Mouse (Mus musculus) testis, postnatal 14 days (tissue): Measurements from ENCODE around the gene Ankrd54.
A peak's percentile ranks its signal among the peaks of the same experiment; 100 is the strongest.
"Not testable (repeated sequence)": the region's sequence is repeated elsewhere in the genome, so short reads cannot be mapped to it uniquely, and the experiment has no call there.

Experiments used
- DNase-seq: peaks from one replicate; pipeline ENCODE4 v3.0.0; 2021; ENCODE audit warnings: low spot score

Gene Ankrd54

DNA sequence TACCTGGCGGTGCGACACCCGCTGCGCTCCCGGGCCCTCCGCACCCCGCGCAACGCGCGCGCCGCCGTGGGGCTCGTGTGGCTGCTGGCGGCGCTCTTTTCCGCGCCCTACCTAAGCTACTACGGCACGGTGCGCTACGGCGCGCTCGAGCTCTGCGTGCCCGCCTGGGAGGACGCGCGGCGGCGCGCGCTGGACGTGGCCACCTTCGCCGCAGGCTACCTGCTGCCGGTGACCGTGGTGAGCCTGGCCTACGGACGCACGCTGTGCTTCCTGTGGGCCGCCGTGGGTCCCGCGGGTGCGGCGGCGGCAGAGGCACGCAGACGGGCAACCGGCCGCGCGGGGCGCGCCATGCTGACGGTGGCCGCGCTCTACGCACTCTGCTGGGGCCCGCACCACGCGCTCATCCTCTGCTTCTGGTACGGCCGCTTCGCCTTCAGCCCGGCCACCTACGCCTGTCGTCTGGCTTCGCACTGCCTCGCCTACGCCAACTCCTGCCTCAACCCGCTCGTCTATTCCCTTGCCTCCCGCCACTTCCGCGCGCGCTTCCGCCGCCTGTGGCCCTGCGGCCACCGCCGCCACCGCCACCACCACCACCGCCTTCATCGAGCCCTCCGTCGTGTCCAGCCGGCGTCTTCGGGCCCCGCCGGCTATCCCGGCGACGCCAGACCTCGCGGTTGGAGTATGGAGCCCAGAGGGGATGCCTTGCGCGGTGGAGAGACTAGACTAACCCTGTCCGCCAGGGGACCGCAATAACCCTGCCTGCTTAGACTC lies 19.8 kb downstream of the Ankrd54 start:
- DNase-seq, result no peak

DNA sequence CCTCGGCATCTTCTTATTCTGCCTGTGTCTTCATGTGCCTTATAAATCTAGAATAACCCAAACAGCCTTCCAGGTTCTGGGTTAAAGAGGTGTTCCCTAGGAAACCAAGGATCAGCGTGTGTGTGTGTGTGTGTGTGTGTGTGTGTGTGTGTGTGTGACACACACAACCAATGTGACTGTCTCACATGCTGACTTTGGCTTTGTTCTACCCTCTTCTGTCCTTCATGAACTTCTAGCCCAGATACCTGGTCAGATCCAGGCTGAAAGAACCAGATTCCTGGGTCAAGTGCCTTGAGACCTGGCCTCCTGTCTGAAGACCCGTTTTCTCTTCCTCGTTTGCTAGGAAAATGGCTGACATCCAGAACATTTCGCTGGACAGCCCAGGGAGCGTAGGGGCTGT lies 21.1 kb downstream of the Ankrd54 start, which contains the start of gene Galr3:
Gene Galr3 (plus strand): TSS at position 301 of the 400 bp plus-strand sequence.
- no peak for DNase-seq

DNA sequence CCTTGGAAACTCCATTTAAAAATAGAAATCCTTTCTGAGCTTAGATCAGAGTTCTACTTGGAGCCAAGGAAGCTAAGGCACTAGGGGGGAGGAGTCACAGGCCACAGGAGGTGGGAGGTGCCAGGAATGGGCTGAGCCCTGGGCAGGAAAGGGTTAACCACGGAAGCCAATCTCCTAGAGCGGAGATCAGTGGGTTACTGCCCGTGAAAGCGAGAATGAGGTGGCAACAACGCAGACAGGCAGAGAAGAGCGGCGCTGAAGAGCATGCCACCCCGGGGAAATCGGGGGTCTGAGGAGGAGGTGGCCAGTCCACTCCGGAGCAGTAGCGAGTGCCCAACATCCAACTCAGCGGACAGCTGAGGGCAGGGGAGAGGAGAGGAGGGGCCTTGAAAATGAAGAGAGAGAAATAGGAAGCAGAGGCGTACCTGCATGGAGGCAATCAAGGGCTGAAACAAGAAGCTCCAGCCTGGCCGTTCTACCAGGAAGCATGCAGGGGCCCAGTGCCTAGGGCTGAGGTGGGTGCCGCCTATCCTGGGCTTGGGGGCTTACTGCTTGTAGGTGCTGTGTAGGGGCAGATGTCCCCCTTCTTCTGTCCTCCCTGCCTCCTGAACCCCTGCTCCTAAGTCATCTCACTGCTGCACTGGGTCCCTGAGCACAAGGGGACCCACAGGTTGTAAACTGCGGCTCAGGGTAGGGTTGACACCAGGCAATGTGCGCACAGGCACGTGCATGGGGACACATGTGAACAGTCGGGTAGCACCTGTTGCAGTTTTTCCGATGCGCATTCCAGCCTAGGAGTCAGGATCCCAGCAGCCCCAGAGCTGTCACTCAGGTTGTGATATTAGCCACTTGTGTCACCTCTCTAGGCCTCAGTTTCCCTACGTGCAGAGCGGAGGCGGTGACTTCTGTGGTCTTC lies 21.9 kb downstream of the Ankrd54 start:
- DNase-seq, result peak; percentile 44

DNA sequence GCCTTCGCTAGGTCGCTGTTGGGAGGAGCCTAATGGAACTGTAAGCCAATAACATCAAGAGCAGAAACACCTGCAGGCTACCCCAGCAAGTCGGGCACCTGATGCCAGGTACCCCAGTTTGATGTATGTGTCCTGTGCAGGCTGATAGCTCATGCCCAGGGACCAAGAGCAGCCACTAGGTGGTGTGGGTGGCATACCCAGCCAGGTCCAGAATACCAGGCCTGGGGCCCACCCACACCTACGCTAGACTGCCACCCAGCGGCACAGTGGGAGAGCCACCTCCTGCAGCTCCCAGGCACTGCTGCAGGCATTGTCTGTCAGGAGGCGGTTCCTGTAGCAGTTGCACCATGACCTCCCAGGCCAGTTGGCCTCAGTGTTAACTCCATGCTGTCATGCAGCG lies 23.8 kb downstream of the Ankrd54 start:
- DNase-seq, result peak; percentile 67

DNA sequence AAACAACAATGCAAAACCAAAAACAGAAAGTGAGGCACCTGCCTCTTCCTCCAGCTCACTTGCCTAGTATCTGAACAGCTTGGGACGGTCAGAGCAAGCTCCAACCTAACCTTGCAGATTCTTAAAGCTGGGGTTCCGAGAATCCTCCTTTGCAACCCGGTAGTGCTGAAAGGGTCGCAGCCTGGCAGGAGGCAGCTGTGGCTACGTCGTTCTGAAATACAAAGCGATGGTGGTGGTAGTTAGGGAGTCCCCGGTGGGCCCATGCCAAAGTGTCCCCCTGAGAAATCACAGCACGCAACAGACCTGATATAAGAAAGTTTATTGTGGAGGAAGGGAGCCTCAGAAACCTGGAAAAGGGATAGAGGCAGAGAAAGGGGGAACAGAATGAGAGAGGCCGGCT lies 24.4 kb downstream of the Ankrd54 start:
- DNase-seq, result no peak

DNA sequence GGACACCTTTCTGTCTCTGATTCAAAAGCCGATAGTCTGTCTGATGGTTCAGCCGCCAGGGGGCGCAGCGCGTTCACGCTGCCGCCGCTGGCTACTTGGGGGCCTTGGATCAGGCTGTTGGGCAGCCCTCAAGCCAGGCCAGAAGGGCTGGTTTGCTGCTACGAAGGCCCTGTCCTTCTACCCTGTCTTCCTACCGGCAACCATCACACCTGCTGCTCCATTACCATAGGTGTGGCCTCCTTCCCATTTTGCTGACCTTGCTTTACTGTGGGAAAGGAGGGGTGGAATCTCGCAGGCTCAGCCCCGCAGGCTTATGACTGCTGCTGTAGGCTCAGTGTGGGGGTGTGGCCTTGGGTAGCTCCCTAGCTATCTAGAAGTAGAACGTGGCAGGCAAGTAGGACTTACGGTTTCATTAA lies 24.8 kb downstream of the Ankrd54 start:
- no peak for DNase-seq

DNA sequence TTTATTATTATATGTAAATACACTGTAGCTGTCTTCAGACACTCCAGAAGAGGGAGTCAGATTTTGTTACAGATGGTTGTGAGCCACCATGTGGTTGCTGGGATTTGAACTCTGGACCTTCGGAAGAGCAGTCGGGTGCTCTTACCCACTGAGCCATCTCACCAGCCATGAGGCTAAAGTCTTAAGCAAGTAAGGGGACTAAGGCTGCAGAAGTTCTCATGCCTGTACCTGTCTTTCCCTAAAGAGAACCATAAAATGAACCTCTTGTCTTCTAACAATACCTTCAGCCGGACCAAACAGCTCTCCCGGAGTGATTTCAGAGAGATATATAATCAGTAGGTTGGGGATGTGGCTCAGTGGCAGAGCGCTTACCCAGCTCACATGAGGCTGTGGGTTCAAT lies 30.8 kb downstream of the Ankrd54 start:
- DNase-seq, result not testable (repeated sequence)

DNA sequence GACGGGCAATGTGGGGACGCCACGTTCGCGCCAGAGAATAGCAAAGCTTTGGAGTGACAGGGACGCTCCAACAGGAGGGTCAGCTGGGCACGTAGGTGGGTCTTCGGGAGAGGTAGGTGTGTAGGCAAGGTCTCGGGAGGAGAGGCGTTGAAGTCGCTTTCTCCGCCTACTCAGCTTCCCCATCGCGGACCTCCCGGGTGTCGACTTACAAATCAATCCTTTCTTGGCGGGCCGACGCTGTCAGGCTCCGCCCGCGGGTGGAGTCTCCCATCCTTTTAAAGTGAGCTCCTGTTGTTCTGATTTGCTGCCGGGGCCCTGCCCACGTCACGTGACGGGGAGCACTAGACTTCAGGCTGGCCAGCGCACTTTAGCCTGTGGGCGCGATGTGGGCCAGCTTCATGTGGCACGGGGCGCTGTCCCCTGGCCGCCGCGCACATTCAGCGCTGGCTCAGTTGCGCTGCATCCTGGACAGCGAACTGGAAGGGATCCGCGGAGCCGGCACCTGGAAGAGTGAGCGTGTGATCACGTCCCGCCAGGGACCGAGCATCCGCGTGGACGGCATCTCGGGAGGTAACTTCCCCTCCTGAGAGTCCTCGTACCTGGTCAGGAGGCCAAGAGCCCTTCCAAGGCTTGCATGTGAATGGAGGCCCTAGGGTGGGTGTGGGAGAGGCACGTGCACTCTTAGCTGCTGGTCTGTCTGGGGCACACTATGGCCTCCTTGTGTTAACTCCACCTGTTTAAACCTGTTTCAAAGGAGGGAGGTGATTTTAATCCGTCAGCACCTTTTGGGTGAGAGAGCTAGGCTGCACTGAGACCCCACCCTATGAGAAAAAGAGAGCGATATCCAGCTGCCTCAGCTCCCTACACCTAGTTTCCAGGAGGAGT lies 31.9 kb downstream of the Ankrd54 start:
- peak; percentile 86 for DNase-seq

DNA sequence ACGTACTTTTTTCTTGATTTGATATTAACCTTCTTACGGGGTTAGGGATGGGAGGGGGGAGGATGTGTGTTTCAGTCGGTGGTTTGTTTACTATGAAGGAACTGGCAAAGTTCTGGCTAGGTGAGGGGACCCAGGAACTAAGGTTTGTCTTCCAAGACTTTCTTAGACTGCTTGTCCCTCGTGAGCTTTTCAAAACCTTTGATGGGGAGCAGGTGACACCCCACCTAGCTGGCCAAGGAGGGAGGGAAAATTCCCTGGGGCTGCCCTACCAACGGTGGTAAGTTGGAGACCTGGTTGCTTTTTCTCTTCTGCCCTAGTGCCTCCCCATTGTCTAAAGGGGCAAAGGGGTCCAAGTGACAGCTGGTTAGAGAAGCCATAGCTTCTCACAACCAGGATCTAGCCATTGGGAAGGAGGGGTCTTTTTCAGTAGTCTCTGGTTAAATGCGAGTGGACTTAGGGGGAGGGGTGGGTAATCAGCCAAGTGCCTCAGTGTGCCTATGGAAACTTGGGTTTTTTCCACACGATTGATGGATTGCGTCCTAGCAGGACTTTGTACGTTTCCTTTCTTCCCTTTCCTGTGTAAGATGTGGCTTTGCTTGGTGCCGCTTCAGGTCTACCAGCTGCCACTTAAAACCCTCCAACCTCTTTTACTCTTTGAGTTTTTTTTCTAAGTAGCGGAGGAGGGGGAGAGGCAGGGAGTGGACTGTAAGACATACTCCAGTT lies 33.0 kb downstream of the Ankrd54 start:
- no peak for DNase-seq

DNA sequence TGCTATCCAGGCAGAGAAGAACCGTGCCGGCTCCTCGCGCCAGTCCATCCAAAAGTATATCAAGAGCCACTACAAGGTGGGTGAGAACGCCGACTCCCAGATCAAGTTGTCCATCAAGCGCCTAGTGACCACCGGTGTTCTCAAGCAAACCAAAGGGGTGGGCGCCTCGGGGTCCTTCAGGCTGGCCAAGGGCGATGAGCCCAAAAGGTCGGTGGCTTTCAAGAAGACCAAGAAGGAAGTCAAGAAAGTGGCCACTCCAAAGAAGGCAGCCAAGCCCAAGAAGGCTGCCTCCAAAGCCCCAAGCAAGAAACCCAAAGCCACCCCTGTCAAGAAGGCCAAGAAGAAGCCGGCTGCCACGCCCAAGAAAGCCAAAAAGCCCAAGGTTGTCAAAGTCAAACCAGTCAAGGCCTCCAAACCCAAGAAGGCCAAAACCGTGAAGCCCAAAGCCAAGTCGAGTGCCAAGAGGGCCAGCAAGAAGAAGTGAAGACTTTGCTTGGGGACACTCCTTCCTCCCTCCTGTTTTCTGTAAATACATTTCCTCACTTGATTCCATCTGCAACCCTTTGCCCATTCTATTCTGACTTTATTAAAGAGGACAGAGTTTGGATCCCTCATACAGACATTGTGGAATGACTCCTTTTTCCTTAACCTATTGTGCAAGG lies 33.7 kb downstream of the Ankrd54 start:
- DNase-seq, result no peak

DNA sequence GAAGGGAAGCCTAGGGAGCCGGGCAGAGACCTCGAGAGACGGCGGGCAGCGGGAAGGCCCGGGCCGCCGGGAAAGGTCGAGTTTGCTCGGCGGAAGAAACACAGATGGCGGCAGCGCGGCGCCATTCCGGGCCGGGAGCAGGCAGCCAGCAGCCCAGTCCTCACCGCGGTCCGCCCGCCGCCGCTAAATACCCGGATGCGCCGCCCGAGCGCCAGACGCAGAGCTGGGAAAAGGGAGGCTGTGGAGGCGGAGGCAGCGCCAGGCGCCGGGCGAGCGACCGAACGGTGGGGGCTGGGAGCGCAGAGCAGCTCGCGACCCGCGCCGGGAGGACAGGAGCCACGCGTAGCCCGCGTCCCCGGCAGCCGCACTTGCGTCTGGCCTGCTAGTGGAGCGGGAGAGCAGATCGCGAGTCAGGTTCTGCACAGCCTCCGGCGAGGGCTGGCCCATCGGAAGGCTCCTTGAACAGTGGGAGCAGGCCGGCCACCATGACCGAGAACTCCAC lies 34.4 kb downstream of the Ankrd54 start, which contains the start of gene H1f0:
Gene H1f0 (plus strand): TSS at position 214 of the 502 bp plus-strand sequence.
- DNase-seq, result peak; percentile 97

DNA sequence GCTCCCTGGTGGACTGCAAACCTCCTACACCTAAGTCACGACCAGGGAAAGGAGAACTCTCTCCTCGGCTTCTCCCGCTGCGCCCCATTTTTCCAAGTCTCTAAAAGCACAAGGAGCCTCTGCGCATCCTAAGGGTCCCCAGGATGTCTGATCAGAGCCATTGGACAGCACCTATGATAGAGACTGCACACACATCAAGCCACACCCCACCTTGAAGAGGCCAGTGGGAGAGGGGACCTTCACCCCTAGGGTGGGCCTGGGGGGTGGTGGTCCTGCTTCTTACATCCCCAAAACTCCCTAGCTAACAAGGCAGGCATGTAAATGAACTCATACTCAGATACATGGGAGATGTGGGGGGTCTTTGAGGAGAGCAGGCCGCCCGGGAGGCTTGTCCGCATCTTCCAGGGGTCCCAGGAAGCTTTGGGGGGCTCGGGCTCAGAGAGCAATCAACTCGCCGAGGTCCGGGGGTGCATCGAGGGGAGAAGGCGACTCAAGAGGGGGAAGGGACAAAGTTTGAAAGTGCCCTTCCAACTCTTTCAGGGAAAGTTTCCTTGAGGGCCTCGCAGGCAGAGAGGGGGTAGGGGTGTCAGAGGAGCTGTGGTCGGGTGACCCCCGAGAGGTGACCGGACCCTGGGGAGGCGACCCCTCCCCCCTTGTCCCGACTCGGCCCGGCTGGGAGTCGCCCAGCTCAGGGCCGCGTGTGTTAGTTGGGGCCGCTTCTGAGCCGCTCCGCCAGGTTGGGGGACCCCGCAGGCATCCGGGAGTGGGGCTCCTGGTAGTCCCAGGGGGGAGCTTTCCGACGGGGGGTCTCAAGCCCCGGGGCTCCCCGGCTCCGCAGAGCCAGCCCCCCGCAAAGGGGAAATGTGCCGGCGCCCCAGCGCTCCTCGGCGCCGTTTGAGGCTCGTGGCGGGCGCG lies 35.1 kb downstream of the Ankrd54 start:
- peak; percentile 81 for DNase-seq

DNA sequence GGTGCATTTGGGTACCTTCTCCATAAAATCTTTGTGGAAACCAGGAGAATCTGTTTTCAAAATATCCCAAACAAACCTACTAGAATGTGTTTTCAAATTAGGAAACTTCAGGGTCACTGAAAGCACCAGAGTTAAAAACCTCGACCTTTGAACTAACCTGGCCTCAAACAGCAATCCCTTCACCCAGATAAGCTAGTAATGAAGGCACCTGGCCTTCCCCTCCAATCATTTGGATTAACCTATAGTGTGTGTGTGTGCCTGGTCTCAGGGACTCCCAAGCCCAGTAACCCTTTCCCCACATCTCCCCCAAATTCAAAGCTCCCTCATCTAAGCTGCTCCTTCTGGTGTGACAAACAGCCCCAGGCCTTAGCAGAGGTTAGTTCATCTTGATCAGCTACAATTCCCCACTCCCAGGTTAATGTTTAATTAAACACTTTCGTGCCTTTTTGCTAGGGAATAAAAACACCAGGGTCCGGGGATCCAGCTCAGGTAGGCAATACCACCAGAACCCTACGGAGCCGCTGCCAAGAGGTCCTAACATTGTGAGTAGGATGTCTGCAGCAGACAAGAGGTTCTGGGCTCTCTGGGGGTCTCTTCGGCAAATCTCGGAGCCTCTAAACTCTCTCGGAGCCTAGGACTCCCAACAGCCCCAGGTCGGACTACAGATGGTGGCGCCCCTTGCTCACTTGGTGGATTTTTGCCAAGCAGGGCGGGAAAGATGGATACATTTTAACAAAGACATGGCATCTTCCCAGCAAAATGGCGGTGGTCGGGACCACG lies 36.0 kb downstream of the Ankrd54 start:
- peak; percentile 88 for DNase-seq

DNA sequence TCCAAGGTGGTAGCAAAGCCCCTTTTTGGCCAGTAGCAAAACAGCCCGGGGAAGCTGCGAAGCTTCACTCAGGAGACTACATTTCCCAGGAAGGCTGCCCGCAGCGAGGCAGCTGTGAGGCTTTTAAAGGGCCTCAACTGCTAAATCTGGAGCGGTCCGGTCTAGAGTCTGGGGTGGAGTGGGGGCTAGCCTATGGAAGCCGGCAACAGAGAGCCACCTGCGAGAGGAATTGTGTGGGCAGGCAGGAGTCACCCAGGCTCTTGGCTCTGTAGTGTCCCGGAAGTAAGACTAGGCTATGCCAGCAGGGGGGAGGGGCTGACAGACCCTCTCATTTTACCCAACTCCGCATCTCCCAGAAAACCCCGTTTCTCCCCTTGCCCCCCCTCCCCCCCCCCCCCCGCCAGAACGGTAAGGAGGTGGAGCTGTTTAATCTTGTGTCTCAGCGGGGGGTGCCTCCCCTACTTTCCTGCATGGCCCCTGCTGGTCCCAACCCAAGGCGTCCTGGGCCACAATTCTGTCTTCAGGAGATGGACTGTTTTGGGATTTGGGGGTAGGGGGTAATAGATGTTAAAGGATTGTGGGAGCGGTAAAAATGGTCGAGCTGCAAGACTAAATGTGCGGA lies 36.9 kb downstream of the Ankrd54 start:
- peak; percentile 57 for DNase-seq

DNA sequence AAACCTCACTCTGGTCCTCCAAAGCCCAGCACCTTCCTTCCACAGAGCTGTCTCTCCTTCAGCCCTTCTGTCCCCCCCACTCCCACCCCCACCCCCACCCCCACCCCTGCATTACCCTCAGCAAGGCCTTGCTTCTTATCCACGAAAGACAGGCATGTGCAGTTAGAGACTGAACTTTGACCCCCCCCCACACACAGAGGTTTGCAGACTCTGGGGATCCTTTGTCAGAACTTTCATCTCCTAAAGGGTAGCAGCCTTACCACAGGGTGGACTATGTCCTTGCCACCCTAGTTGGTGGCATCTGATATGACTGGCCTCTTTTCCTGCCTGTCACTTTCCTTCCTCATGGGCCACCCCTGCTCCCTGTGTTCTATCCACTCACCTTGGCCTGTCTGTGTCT lies 39.3 kb downstream of the Ankrd54 start:
- DNase-seq, result no peak

DNA sequence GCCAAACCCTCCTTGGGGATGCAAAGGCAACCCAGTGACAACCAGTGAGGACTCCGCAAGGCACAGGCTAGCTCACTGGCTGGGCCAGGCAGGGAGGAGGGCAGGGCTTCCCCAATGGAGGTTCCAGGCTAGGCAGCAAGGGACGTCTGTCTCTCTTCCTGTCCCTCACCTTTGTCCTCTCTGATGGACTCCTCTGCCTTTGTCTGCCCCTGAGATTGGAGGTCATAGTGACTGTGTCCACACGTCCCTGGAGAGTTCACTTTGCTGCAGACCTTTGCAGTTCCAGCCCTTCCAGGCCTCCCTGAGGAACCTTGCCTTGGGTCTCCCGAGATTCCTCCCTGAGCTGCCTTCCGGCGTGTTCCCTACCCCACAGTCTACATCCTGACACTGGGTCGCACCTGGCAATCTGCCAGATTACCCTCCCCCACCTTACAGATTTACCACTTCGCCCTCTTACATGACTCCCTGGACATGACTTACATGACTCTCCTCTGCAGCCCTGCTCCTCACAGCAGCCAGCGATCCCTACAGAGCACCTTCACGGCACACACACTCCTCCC lies 39.9 kb downstream of the Ankrd54 start:
- DNase-seq, result no peak

DNA sequence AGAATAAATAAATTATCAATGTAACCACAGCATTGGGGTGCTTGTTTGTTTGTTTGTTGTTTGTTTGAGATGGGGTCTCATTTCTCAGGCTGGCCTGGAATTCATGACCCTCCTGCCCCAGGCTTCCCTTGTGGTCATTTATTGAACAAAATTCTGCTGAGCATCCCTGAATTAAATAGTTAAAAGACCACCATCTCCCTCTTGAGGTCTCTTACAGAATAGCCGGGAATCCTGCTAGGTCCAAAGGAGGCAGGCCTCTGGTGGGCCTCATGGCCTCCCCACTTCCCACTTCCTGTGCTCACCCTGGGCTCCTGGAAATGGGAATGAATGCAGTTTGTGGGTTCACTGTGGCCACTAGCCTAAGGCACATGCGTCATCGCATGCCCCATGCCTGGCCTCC lies 43.8 kb downstream of the Ankrd54 start:
- no peak for DNase-seq

DNA sequence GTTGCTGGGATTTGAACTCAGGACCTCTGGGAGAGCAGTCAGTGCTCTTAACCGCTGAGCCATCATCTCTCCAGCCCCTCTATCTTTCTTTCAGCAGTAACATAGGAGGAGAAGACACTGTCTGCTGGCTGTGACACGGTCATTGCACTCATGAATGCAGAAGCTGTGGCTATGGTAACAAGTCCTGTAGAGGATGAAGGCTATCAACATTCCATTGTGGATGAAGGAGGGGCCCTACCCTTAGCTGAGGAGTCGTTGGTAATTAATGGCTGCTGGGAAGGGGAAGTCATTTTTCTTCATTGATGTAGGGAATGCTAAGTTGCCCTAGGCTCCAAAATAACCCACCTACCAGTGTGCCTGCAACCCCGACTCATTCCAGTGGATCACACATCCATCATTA lies 44.5 kb downstream of the Ankrd54 start:
- DNase-seq, result no peak
